Mouse (Mus musculus) C2C12 (cell line): Measurements from ENCODE around the gene 1190002N15Rik.

Experiments
- CEBPB ChIP-seq: IDR thresholded peaks from one replicate; pipeline ENCODE4 v1.6.1; 2011; ENCODE audit warnings: low read depth, mild to moderate bottlenecking, control low read depth, moderate library complexity
- CTCF ChIP-seq: IDR thresholded peaks from one replicate; pipeline ENCODE4 v1.5.1; 2011; ENCODE audit not compliant: control insufficient read depth, insufficient read depth, insufficient read length
- FOSL1 ChIP-seq: IDR thresholded peaks from one replicate; pipeline ENCODE4 v1.8.0; 2011; ENCODE audit warnings: mild to moderate bottlenecking, low read length; ENCODE audit not compliant: poor library complexity, insufficient read depth, severe bottlenecking
- MAX ChIP-seq: IDR thresholded peaks from one replicate; pipeline ENCODE4 v1.6.1; 2011; ENCODE audit warnings: mild to moderate bottlenecking, control low read depth
- MYOD1 ChIP-seq: IDR thresholded peaks from one replicate; pipeline ENCODE4 v1.6.1; 2011; ENCODE audit warnings: low read depth; ENCODE audit not compliant: control insufficient read depth, insufficient read length
- MYOG ChIP-seq: IDR thresholded peaks from one replicate; pipeline ENCODE4 v1.6.1; 2011; ENCODE audit not compliant: control insufficient read depth, insufficient read length; ENCODE audit errors: extremely low read depth
- USF1 ChIP-seq: IDR thresholded peaks from one replicate; pipeline ENCODE4 v1.6.1; 2011; ENCODE audit warnings: low read depth, mild to moderate bottlenecking, control low read depth, moderate library complexity

- no peak for TF ChIP-seq CTCF
- TF ChIP-seq USF1 = no peak
- no peak for TF ChIP-seq MAX
- TF ChIP-seq MYOD1 = no peak
- no peak for TF ChIP-seq MYOG
- TF ChIP-seq FOSL1 = no peak
- TF ChIP-seq CEBPB = no peak
Observed at GRCm38 (mm10) chr9:94568386-94568785, 30.5 kb upstream of the 1190002N15Rik start.
